9 mouse cellular contexts compared by ENCODE assay signal in genomic region chr9:55539661-55540390, GRCm38 (mm10). TPM values are rescaled to one million over a fixed set of nuclear protein-coding genes. Genes with fewer than 3 reads are reported as not detected.
DNase-seq lines count a peak whose midpoint lies in the region; ATAC-seq and TF ChIP-seq lines count a peak whose summit lies in the region.
"Had no signal": no experiment of that assay in that cellular context is flagged by ENCODE, and none has a peak within 500 bp of the region (broad histone marks: within the 10 kb centered on the region; RNA-seq: fewer than 3 reads in every experiment).

No protein-coding gene starts in this region.

- no peak overlapping the region for H3K4me3 ChIP-seq in heart, adult 2 months
- peak overlapping the region; percentile 56 for H3K4me3 ChIP-seq in heart, embryonic 15.5 days
- H3K4me3 ChIP-seq in limb, embryonic 10.5 days = peak overlapping the region; percentile 57
- peak overlapping the region; percentile 49 for H3K4me3 ChIP-seq in stomach, postnatal 0 days (ENCODE audit: low read depth, low read length)

- intact Hi-C loops in heart, adult 2 months (cut with DNase I) = loop anchor here (2.0 to 10.0 kb wide), 3 partner anchors 27 to 215 kb away; partner anchors contain the start of genes Etfa, Nrg4 and Tmem266
- intact Hi-C loops in left cerebral cortex, postnatal 10 days (cut with DNase I) = loop anchor here (5.0 kb wide), 1 partner anchor 113 kb away; no protein-coding TSS in a partner anchor

- peaks cover 7% of the 10 kb centered on the region for H3K4me1 ChIP-seq in heart, adult 2 months (ENCODE audit: control insufficient read depth, insufficient read depth, low read length)
- H3K4me1 ChIP-seq in heart, embryonic 15.5 days (replicated peaks) = peaks cover 37% of the 10 kb centered on the region
- H3K4me1 ChIP-seq in limb, embryonic 10.5 days = peaks cover 61% of the 10 kb centered on the region
- no peaks in the 10 kb centered on the region for H3K4me1 ChIP-seq in stomach, postnatal 0 days (replicated peaks; ENCODE audit: control insufficient read depth, insufficient read depth)

- DNase-seq in heart, adult 2 months = peak; percentile 15 to 47
- DNase-seq in heart, postnatal 4 days = no peak
- peak; percentile 43 for DNase-seq in R1 (ENCODE audit: low read depth, low spot score)
- DNase-seq in limb, embryonic 10.5 days (ENCODE audit: low spot score) = peak; percentile 60
- DNase-seq in stomach, postnatal 0 days (ENCODE audit: low spot score) = no peak
- DNase-seq in left cerebral cortex, postnatal 10 days (ENCODE audit: extremely low spot score in 1 of 2, low spot score in 2 of 2) = no peak
- DNase-seq in spleen, adult 18-20 months = no peak

- no peak for TF ChIP-seq CTCF in heart, adult 2 months (IDR thresholded peaks at IDR 0.05)
- no peak for TF ChIP-seq CTCF in stomach, postnatal 0 days (IDR thresholded peaks at IDR 0.05; ENCODE audit: low read depth)

- no peak overlapping the region for H3K9ac ChIP-seq in heart, adult 2 months (ENCODE audit: low read depth, low read length)
- H3K9ac ChIP-seq in heart, embryonic 15.5 days = no peak overlapping the region
- H3K9ac ChIP-seq in stomach, postnatal 0 days (ENCODE audit: low read length) = peak overlapping the region; percentile 24; the same call in 1 of the 2 replicates

- H3K79me2 ChIP-seq in heart, adult 2 months (replicated peaks; ENCODE audit: control insufficient read depth, insufficient read depth, low read length) = no peaks in the 10 kb centered on the region

- no peak for ATAC-seq in heart, embryonic 15.5 days (replicated peaks; ENCODE audit: insufficient number of reproducible peaks, insufficient read depth, low FRiP score, low read depth)
- ATAC-seq in stomach, postnatal 0 days (ENCODE audit: low FRiP score, low TSS enrichment) = no peak

- peaks cover 49% of the 10 kb centered on the region for H3K27me3 ChIP-seq in heart, adult 2 months (ENCODE audit: control insufficient read depth, insufficient read depth, low read length)
- H3K27me3 ChIP-seq in heart, embryonic 15.5 days = peaks cover 80% of the 10 kb centered on the region
- H3K27me3 ChIP-seq in limb, embryonic 10.5 days (ENCODE audit: low read depth, poor library complexity, severe bottlenecking) = peaks cover 87% of the 10 kb centered on the region
- H3K27me3 ChIP-seq in stomach, postnatal 0 days (ENCODE audit: control insufficient read depth, insufficient read depth, low read length) = peaks cover 3% of the 10 kb centered on the region; the same call in 1 of the 2 replicates

- no peak overlapping the region for H3K27ac ChIP-seq in heart, adult 2 months
- no peak overlapping the region for H3K27ac ChIP-seq in heart, embryonic 15.5 days
- H3K27ac ChIP-seq in limb, embryonic 10.5 days = no peak overlapping the region
- H3K27ac ChIP-seq in stomach, postnatal 0 days (replicated peaks) = no peak overlapping the region
- H3K27ac ChIP-seq: macrophage had no signal

- TF ChIP-seq POLR2A in heart, adult 2 months (IDR thresholded peaks at IDR 0.05; ENCODE audit: insufficient read depth, low read depth, low read length) = no peak

- WGBS in heart, adult 2 months = 7% methylated on average over 31 of the region's 31 CpGs
- 4% methylated on average over 31 of the region's 31 CpGs for WGBS in heart, embryonic 15.5 days
- 2% methylated on average over 31 of the region's 31 CpGs for WGBS in limb, embryonic 10.5 days
- WGBS in stomach, postnatal 0 days = 5% methylated on average over 31 of the region's 31 CpGs

- no peak for TF ChIP-seq EP300 in heart, adult 2 months (IDR thresholded peaks at IDR 0.05; ENCODE audit: insufficient read depth, low read depth, low read length)
- TF ChIP-seq EP300 in stomach, postnatal 0 days (optimal IDR thresholded peaks at IDR 0.05) = no peak

- no peaks in the 10 kb centered on the region for H3K9me3 ChIP-seq in heart, embryonic 15.5 days (replicated peaks)
- no peaks in the 10 kb centered on the region for H3K9me3 ChIP-seq in limb, embryonic 10.5 days (replicated peaks)
- H3K9me3 ChIP-seq in stomach, postnatal 0 days (ENCODE audit: control insufficient read depth, low read length) = no peaks in the 10 kb centered on the region

- H3K4me2 ChIP-seq in heart, embryonic 15.5 days = peak overlapping the region; percentile 86; the same call in 1 of the 2 replicates
- H3K4me2 ChIP-seq in stomach, postnatal 0 days (replicated peaks; ENCODE audit: low read depth) = peak overlapping the region; percentile 74

- H3K36me3 ChIP-seq in heart, adult 2 months (ENCODE audit: control insufficient read depth, insufficient read depth, low read length) = no peaks in the 10 kb centered on the region
- no peaks in the 10 kb centered on the region for H3K36me3 ChIP-seq in heart, embryonic 15.5 days
- H3K36me3 ChIP-seq in limb, embryonic 10.5 days = no peaks in the 10 kb centered on the region
- H3K36me3 ChIP-seq in stomach, postnatal 0 days (ENCODE audit: control insufficient read depth, insufficient read depth, low read length) = no peaks in the 10 kb centered on the region

RNA-seq across cellular contexts. Expression of gene Isl2, which starts 1.4 kb away (rescaled TPM):
- not detected for total RNA-seq in heart, adult 2 months (2021)
- 0.06 TPM in 1 of 2 replicates, not detected in the other for polyA plus RNA-seq in heart, adult 2 months (2012; rRNA removed)
- total RNA-seq in heart, postnatal 4 days (2021) = not detected
- polyA plus RNA-seq in heart, embryonic 15.5 days (2015; fragmentation: Nextera tagmentation; extraction: Ambion mirVana) = 0.08 and 0.86 TPM in 2 replicates
- polyA plus RNA-seq in limb, embryonic 10.5 days (2016; fragmentation: Nextera tagmentation; extraction: Ambion mirVana) = 2.5 and 3.4 TPM in 2 replicates
- polyA plus RNA-seq in stomach, postnatal 0 days (2015; fragmentation: Nextera tagmentation; extraction: Ambion mirVana) = 1.8 and 2.5 TPM in 2 replicates
- total RNA-seq in left cerebral cortex, postnatal 10 days (2021) = not detected
- polyA plus RNA-seq: macrophage had no signal

RNA-seq across cellular contexts. Expression of gene Etfa, which starts 27.8 kb away (rescaled TPM):
- total RNA-seq in heart, adult 2 months (2021) = 1,000 to 10,000 TPM in 1 of 2 experiments, 100 to 1,000 TPM in 1; 871 to 1,031 TPM
- 289 and 479 TPM in 2 replicates for polyA plus RNA-seq in heart, adult 2 months (2012; rRNA removed)
- 100 to 1,000 TPM; 537 to 600 TPM for total RNA-seq in heart, postnatal 4 days (2021)
- 339 and 435 TPM in 2 replicates for polyA plus RNA-seq in heart, embryonic 15.5 days (2015; fragmentation: Nextera tagmentation; extraction: Ambion mirVana)
- polyA plus RNA-seq in limb, embryonic 10.5 days (2016; fragmentation: Nextera tagmentation; extraction: Ambion mirVana) = 147 and 170 TPM in 2 replicates
- 326 and 337 TPM in 2 replicates for polyA plus RNA-seq in stomach, postnatal 0 days (2015; fragmentation: Nextera tagmentation; extraction: Ambion mirVana)
- total RNA-seq in left cerebral cortex, postnatal 10 days (2021) = 10 to 100 TPM; 42.7 to 44.6 TPM

Comparison
In these comparisons a context has a peak if more than half of its experiments do, and no peak if none do; other contexts are left out.
1. DNase-seq: peak in heart, adult 2 months (2 of 2), R1 (single experiment) and limb, embryonic 10.5 days (single experiment); none in heart, postnatal 4 days (single experiment), stomach, postnatal 0 days (single experiment), left cerebral cortex, postnatal 10 days (0 of 2) and spleen, adult 18-20 months (0 of 2).